In the genomic region with DNA sequence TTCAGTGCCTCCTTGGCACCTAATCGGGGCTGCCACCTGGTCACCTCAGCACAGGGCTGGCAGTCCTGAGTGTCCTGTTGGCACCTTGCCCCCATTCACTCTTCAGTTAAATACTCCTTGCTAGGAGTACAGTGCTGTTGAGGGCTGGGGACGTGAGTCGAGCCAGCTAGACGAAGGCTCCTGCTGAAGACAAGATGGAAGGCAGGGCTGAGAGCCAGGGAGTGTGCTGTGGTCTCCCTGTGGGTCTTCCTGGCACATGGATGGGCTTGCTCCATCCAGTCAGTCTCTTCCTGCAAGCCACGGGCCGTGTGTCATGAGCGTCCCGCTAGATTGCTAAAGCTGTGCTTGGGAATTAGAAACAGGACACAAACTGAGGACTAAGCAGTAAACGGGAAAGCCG, we compare ENCODE assay signal across 9 mouse cellular contexts. TPM values are rescaled to one million over a fixed set of nuclear protein-coding genes. Genes with fewer than 3 reads are reported as not detected.
DNase-seq lines count a peak whose midpoint lies in the region; ATAC-seq lines count a peak whose summit lies in the region.
"Had no signal": no experiment of that assay in that cellular context is flagged by ENCODE, and none has a peak within 500 bp of the region (broad histone marks: within the 10 kb centered on the region; RNA-seq: fewer than 3 reads in every experiment).

No protein-coding gene starts in this region.

- H3K36me3 ChIP-seq in heart, embryonic 13.5 days = no peaks in the 10 kb centered on the region
- H3K36me3 ChIP-seq in midbrain, embryonic 16.5 days (ENCODE audit: control insufficient read depth, insufficient read depth, low read length) = no peaks in the 10 kb centered on the region
- no peaks in the 10 kb centered on the region for H3K36me3 ChIP-seq in midbrain, embryonic 13.5 days
- no peaks in the 10 kb centered on the region for H3K36me3 ChIP-seq in neural tube, embryonic 15.5 days
- H3K36me3 ChIP-seq: limb, embryonic 13.5 days had no signal

- H3K4me2 ChIP-seq in heart, embryonic 13.5 days = no peak overlapping the region
- no peak overlapping the region for H3K4me2 ChIP-seq in midbrain, embryonic 16.5 days (ENCODE audit: low read length)
- no peak overlapping the region for H3K4me2 ChIP-seq in midbrain, embryonic 13.5 days (replicated peaks)
- no peak overlapping the region for H3K4me2 ChIP-seq in neural tube, embryonic 15.5 days
- H3K4me2 ChIP-seq: limb, embryonic 13.5 days had no signal

- intact Hi-C loops in heart, postnatal 36 days (cut with DNase I) = loop anchor here (1.0 to 5.0 kb wide), 5 partner anchors 57 to 372 kb away; no protein-coding TSS in a partner anchor

- no peak for DNase-seq in heart, postnatal 36 days
- DNase-seq in kidney, postnatal 14 days = peak; percentile 54
- no peak for DNase-seq in retina, postnatal 1 day
- DNase-seq in layer of hippocampus, postnatal 36 days = no peak

- no peaks in the 10 kb centered on the region for H3K9me3 ChIP-seq in heart, embryonic 13.5 days
- H3K9me3 ChIP-seq in midbrain, embryonic 16.5 days (replicated peaks; ENCODE audit: control insufficient read depth, low read length, poor library complexity, severe bottlenecking) = no peaks in the 10 kb centered on the region
- H3K9me3 ChIP-seq in midbrain, embryonic 13.5 days = no peaks in the 10 kb centered on the region
- no peaks in the 10 kb centered on the region for H3K9me3 ChIP-seq in neural tube, embryonic 15.5 days (replicated peaks)
- H3K9me3 ChIP-seq: limb, embryonic 13.5 days had no signal

- no peak for ATAC-seq in heart, embryonic 13.5 days (ENCODE audit: extremely low read depth, insufficient number of reproducible peaks, low FRiP score, low TSS enrichment)
- 0 out of 2 replicates have a peak, but pooled peaks have one; percentile 16 for ATAC-seq in midbrain, embryonic 16.5 days
- no peak for ATAC-seq in midbrain, embryonic 13.5 days
- 0 out of 2 replicates have a peak, but pooled peaks have one; percentile 23 for ATAC-seq in neural tube, embryonic 15.5 days (ENCODE audit: low FRiP score)

- peak overlapping the region; percentile 24; the same call in 1 of the 2 replicates for H3K9ac ChIP-seq in heart, embryonic 13.5 days
- no peak overlapping the region for H3K9ac ChIP-seq in midbrain, embryonic 16.5 days (ENCODE audit: low read depth, low read length)
- no peak overlapping the region for H3K9ac ChIP-seq in midbrain, embryonic 13.5 days (replicated peaks)
- H3K9ac ChIP-seq in neural tube, embryonic 15.5 days (replicated peaks) = no peak overlapping the region
- H3K9ac ChIP-seq: limb, embryonic 13.5 days had no signal

- 69% methylated on average over 10 of the region's 10 CpGs for WGBS in heart, embryonic 13.5 days
- WGBS in midbrain, embryonic 16.5 days = 79% methylated on average over 10 of the region's 10 CpGs
- 84% methylated on average over 10 of the region's 10 CpGs for WGBS in midbrain, embryonic 13.5 days
- WGBS in neural tube, embryonic 15.5 days = 69% methylated on average over 10 of the region's 10 CpGs

- H3K4me3 ChIP-seq in heart, embryonic 13.5 days = no peak overlapping the region
- H3K4me3 ChIP-seq in midbrain, embryonic 16.5 days (ENCODE audit: low read depth, low read length) = no peak overlapping the region
- H3K4me3 ChIP-seq in midbrain, embryonic 13.5 days (replicated peaks) = no peak overlapping the region
- H3K4me3 ChIP-seq in neural tube, embryonic 15.5 days (replicated peaks) = no peak overlapping the region
- H3K4me3 ChIP-seq: limb, embryonic 13.5 days had no signal

- peaks cover 66% of the 10 kb centered on the region for H3K4me1 ChIP-seq in heart, embryonic 13.5 days
- peaks cover 9% of the 10 kb centered on the region for H3K4me1 ChIP-seq in midbrain, embryonic 16.5 days (ENCODE audit: control insufficient read depth, insufficient read depth, low read length)
- H3K4me1 ChIP-seq in midbrain, embryonic 13.5 days (replicated peaks) = peaks cover 6% of the 10 kb centered on the region; the same call in 1 of the 2 replicates
- peaks cover 31% of the 10 kb centered on the region for H3K4me1 ChIP-seq in neural tube, embryonic 15.5 days

- H3K27ac ChIP-seq in heart, embryonic 13.5 days (replicated peaks) = peak overlapping the region; percentile 28; the same call in 1 of the 2 replicates
- H3K27ac ChIP-seq in midbrain, embryonic 16.5 days (ENCODE audit: low read length) = no peak overlapping the region
- H3K27ac ChIP-seq in midbrain, embryonic 13.5 days = no peak overlapping the region
- H3K27ac ChIP-seq in neural tube, embryonic 15.5 days (replicated peaks) = peak overlapping the region; percentile 66; the same call in 1 of the 2 replicates
- H3K27ac ChIP-seq: limb, embryonic 13.5 days had no signal

- no peaks in the 10 kb centered on the region for H3K27me3 ChIP-seq in heart, embryonic 13.5 days (replicated peaks)
- no peaks in the 10 kb centered on the region for H3K27me3 ChIP-seq in midbrain, embryonic 16.5 days (ENCODE audit: control insufficient read depth, insufficient read depth, low read depth, low read length)
- H3K27me3 ChIP-seq in midbrain, embryonic 13.5 days = no peaks in the 10 kb centered on the region
- H3K27me3 ChIP-seq in neural tube, embryonic 15.5 days (replicated peaks) = no peaks in the 10 kb centered on the region
- H3K27me3 ChIP-seq: limb, embryonic 13.5 days had no signal

RNA-seq across cellular contexts. Expression of a gene that starts 30.1 kb away (rescaled TPM):
- polyA plus RNA-seq in heart, embryonic 13.5 days (2015; fragmentation: Nextera tagmentation; extraction: Ambion mirVana) = 0.25 and 0.36 TPM in 2 replicates
- total RNA-seq in heart, postnatal 36 days (2021) = under 1 TPM in 1 of 2 experiments, not detected in 1; 0.16 TPM
- 0.44 and 0.63 TPM in 2 replicates for polyA plus RNA-seq in midbrain, embryonic 16.5 days (2015; fragmentation: Nextera tagmentation; extraction: Ambion mirVana)
- 0.19 and 0.38 TPM in 2 replicates for polyA plus RNA-seq in midbrain, embryonic 13.5 days (2015; fragmentation: Nextera tagmentation; extraction: Ambion mirVana)
- polyA plus RNA-seq in neural tube, embryonic 15.5 days (2015; fragmentation: Nextera tagmentation; extraction: Ambion mirVana) = 0.46 and 0.49 TPM in 2 replicates
- not detected for total RNA-seq in layer of hippocampus, postnatal 36 days (2021)

Comparison
In these comparisons a context has a peak if more than half of its experiments do, and no peak if none do; other contexts are left out.
1. ATAC-seq: peak in midbrain, embryonic 16.5 days (single experiment) and neural tube, embryonic 15.5 days (single experiment); none in heart, embryonic 13.5 days (single experiment) and midbrain, embryonic 13.5 days (single experiment).
2. H3K27ac ChIP-seq: peak in heart, embryonic 13.5 days (single experiment) and neural tube, embryonic 15.5 days (single experiment); none in midbrain, embryonic 16.5 days (single experiment) and midbrain, embryonic 13.5 days (single experiment).